Mouse (Mus musculus) midbrain, embryonic 10.5 days (tissue): ENCODE results near the gene Pik3cb. TPM values are rescaled to one million over a fixed set of nuclear protein-coding genes. Genes with fewer than 3 reads are reported as not detected.

Experiments
- DNase-seq: peaks from one replicate; pipeline ENCODE4 v3.0.0-alpha.2; 2017; ENCODE audit warnings: low spot score
- H3K27ac ChIP-seq: fragments of 300-500 bp; sonication (generic); replicated peaks from 2 replicates; pipeline ENCODE4 v1.5.1; 2016; ENCODE audit warnings: mild to moderate bottlenecking
- H3K27me3 ChIP-seq: fragments of 300-500 bp; sonication (generic); 2 replicates; pipeline ENCODE4 v1.6.1; 2016; ENCODE audit warnings: low read depth, mild to moderate bottlenecking; ENCODE audit not compliant: poor library complexity, severe bottlenecking
- H3K36me3 ChIP-seq: fragments of 300-500 bp; sonication (generic); 2 replicates; pipeline ENCODE4 v1.6.1; 2016; ENCODE audit warnings: mild to moderate bottlenecking, moderate library complexity
- H3K4me1 ChIP-seq: fragments of 300-500 bp; sonication (generic); 2 replicates; pipeline ENCODE4 v1.6.1; 2016
- H3K4me3 ChIP-seq: fragments of 300-500 bp; sonication (generic); 2 replicates; pipeline ENCODE4 v1.5.1; 2016; ENCODE audit warnings: mild to moderate bottlenecking, moderate library complexity
- H3K9me3 ChIP-seq: fragments of 300-500 bp; sonication (generic); replicated peaks from 2 replicates; pipeline ENCODE4 v1.6.1; 2016; ENCODE audit warnings: mild to moderate bottlenecking
- WGBS: fragments of 180-500 bp; shearing (Covaris S2); methylation state at CpG from one replicate; pipeline ENCODE4 v1.1.7; 2016; 5-methylcytosine and 5-hydroxymethylcytosine counted together
- polyA plus RNA-seq: library from polyadenylated mRNA; unstranded; fragments of >200 nt; fragmentation: Nextera tagmentation; extraction: Ambion mirVana; gene quantifications from 2 replicates; pipeline ENCODE4 v1.2.1, GENCODE M21; 2016

Pik3cb gene
- polyA plus RNA-seq, 1 experiment from 2014 or later = 1.7 TPM

- H3K4me3 ChIP-seq = no peak overlapping the region
These were observed 1.2 kb upstream of the Pik3cb start for GRCm38 (mm10) chr9:99141618-99142017.

GRCm38 (mm10) chr9:99141171-99141570, 750 bp upstream of the Pik3cb start:
- no peak overlapping the region for H3K4me3 ChIP-seq
- WGBS = 49% methylated on average over 3 of the region's 3 CpGs
- no peak for DNase-seq
- H3K27me3 ChIP-seq = peaks cover 33% of the 10 kb centered on the region
- H3K4me1 ChIP-seq = peaks cover 16% of the 10 kb centered on the region
- no peak overlapping the region for H3K27ac ChIP-seq
- H3K36me3 ChIP-seq = no peaks in the 10 kb centered on the region
- H3K9me3 ChIP-seq = no peaks in the 10 kb centered on the region

More at GRCm38 (mm10) chr9:99141618-99142017, 1.2 kb upstream of the Pik3cb start:
- 84% methylated on average over 8 of the region's 8 CpGs for WGBS
- no peaks in the 10 kb centered on the region for H3K9me3 ChIP-seq
- H3K27me3 ChIP-seq = peaks cover 33% of the 10 kb centered on the region
- H3K27ac ChIP-seq = no peak overlapping the region
- no peaks in the 10 kb centered on the region for H3K36me3 ChIP-seq
- peaks cover 16% of the 10 kb centered on the region for H3K4me1 ChIP-seq
- DNase-seq = no peak

GRCm38 (mm10) chr9:99139194-99140023, 1.0 kb downstream of the Pik3cb start:
- Histone ChIP-seq H3K27me3 (peaks cover 33% of the 10 kb centered on the region), H3K27ac (peak overlapping the region; percentile 93), H3K9me3 (no peaks in the 10 kb centered on the region), H3K36me3 (no peaks in the 10 kb centered on the region), H3K4me3 (peak overlapping the region; percentile 80), H3K4me1 (peaks cover 16% of the 10 kb centered on the region)
- peak; percentile 64 for DNase-seq
- under 1% methylated on average over 77 of the region's 77 CpGs for WGBS

- Histone ChIP-seq H3K27me3 (peaks cover 29% of the 10 kb centered on the region), H3K4me3 (no peak overlapping the region), H3K27ac (no peak overlapping the region), H3K36me3 (no peaks in the 10 kb centered on the region), H3K9me3 (no peaks in the 10 kb centered on the region), H3K4me1 (peaks cover 20% of the 10 kb centered on the region)
- WGBS = 83% methylated on average over 5 of the region's 5 CpGs
- DNase-seq = no peak
These were observed 3.1 kb downstream of the Pik3cb start for GRCm38 (mm10) chr9:99137301-99137700.

- H3K36me3 ChIP-seq = no peaks in the 10 kb centered on the region
- WGBS = 35% methylated on average over 3 of the region's 3 CpGs
- H3K27ac ChIP-seq = no peak overlapping the region
- H3K9me3 ChIP-seq = no peaks in the 10 kb centered on the region
- DNase-seq = no peak
- H3K4me1 ChIP-seq = peaks cover 9% of the 10 kb centered on the region
- H3K4me3 ChIP-seq = no peak overlapping the region
- no peaks in the 10 kb centered on the region for H3K27me3 ChIP-seq
These were observed 8.4 kb downstream of the Pik3cb start for GRCm38 (mm10) chr9:99131951-99132470.

GRCm38 (mm10) chr9:99131119-99131518, 9.3 kb downstream of the Pik3cb start:
- no peaks in the 10 kb centered on the region for H3K27me3 ChIP-seq
- WGBS = 86% methylated on average over 4 of the region's 4 CpGs
- DNase-seq = no peak

GRCm38 (mm10) chr9:99127578-99127977, 12.8 kb downstream of the Pik3cb start:
- Histone ChIP-seq H3K4me3 (no peak overlapping the region), H3K9me3 (no peaks in the 10 kb centered on the region), H3K27ac (no peak overlapping the region), H3K4me1 (peaks cover 8% of the 10 kb centered on the region), H3K27me3 (no peaks in the 10 kb centered on the region), H3K36me3 (no peaks in the 10 kb centered on the region)
- 93% methylated on average over 7 of the region's 7 CpGs for WGBS
- no peak for DNase-seq

More at GRCm38 (mm10) chr9:99131119-99131518, 9.3 kb downstream of the Pik3cb start:
- no peak overlapping the region for H3K4me3 ChIP-seq
- no peaks in the 10 kb centered on the region for H3K9me3 ChIP-seq
- no peaks in the 10 kb centered on the region for H3K36me3 ChIP-seq
- H3K27ac ChIP-seq = no peak overlapping the region
- H3K4me1 ChIP-seq = peaks cover 9% of the 10 kb centered on the region

GRCm38 (mm10) chr9:99122749-99123148, 17.7 kb downstream of the Pik3cb start:
- DNase-seq = no peak
- no peak overlapping the region for H3K4me3 ChIP-seq
- no peaks in the 10 kb centered on the region for H3K4me1 ChIP-seq
- H3K27ac ChIP-seq = no peak overlapping the region
- H3K36me3 ChIP-seq = no peaks in the 10 kb centered on the region; the same call in 1 of the 2 replicates
- WGBS = 87% methylated on average over 4 of the region's 4 CpGs
- no peaks in the 10 kb centered on the region for H3K9me3 ChIP-seq
- H3K27me3 ChIP-seq = no peaks in the 10 kb centered on the region

- H3K4me1 ChIP-seq = peaks cover 18% of the 10 kb centered on the region
- H3K27me3 ChIP-seq = no peaks in the 10 kb centered on the region
- H3K36me3 ChIP-seq = no peaks in the 10 kb centered on the region
- no peak overlapping the region for H3K4me3 ChIP-seq
- H3K9me3 ChIP-seq = no peaks in the 10 kb centered on the region
- no peak overlapping the region for H3K27ac ChIP-seq
- WGBS = 93% methylated on average over 12 of the region's 12 CpGs
- no peak for DNase-seq
These were observed 28.0 kb downstream of the Pik3cb start for GRCm38 (mm10) chr9:99112409-99112808.

GRCm38 (mm10) chr9:99111085-99111484, 29.3 kb downstream of the Pik3cb start:
- Histone ChIP-seq H3K9me3 (no peaks in the 10 kb centered on the region), H3K36me3 (peaks cover 4% of the 10 kb centered on the region), H3K27me3 (no peaks in the 10 kb centered on the region), H3K4me1 (peaks cover 18% of the 10 kb centered on the region), H3K4me3 (no peak overlapping the region), H3K27ac (no peak overlapping the region)
- DNase-seq = no peak
- WGBS = 57% methylated on average over 1 of the region's 1 CpGs

GRCm38 (mm10) chr9:99110213-99110612, 30.2 kb downstream of the Pik3cb start:
- no peak for DNase-seq

GRCm38 (mm10) chr9:99109585-99109984, 30.8 kb downstream of the Pik3cb start:
- peaks cover 17% of the 10 kb centered on the region for H3K36me3 ChIP-seq
- no peak overlapping the region for H3K27ac ChIP-seq
- H3K4me3 ChIP-seq = no peak overlapping the region
- H3K4me1 ChIP-seq = peaks cover 18% of the 10 kb centered on the region
- DNase-seq = no peak
- H3K27me3 ChIP-seq = no peaks in the 10 kb centered on the region
- WGBS = 79% methylated on average over 3 of the region's 3 CpGs
- peaks cover 5% of the 10 kb centered on the region; the same call in 1 of the 2 replicates for H3K9me3 ChIP-seq

More at GRCm38 (mm10) chr9:99110213-99110612, 30.2 kb downstream of the Pik3cb start:
- peaks cover 11% of the 10 kb centered on the region for H3K36me3 ChIP-seq
- peaks cover 18% of the 10 kb centered on the region for H3K4me1 ChIP-seq
- H3K4me3 ChIP-seq = no peak overlapping the region
- 64% methylated on average over 5 of the region's 5 CpGs for WGBS
- peaks cover 5% of the 10 kb centered on the region; the same call in 1 of the 2 replicates for H3K9me3 ChIP-seq
- no peak overlapping the region for H3K27ac ChIP-seq
- H3K27me3 ChIP-seq = no peaks in the 10 kb centered on the region

GRCm38 (mm10) chr9:99104449-99104848, 36.0 kb downstream of the Pik3cb start:
- 85% methylated on average over 2 of the region's 2 CpGs for WGBS
- no peaks in the 10 kb centered on the region for H3K27me3 ChIP-seq
- H3K4me3 ChIP-seq = no peak overlapping the region
- H3K36me3 ChIP-seq = peaks cover 26% of the 10 kb centered on the region
- no peak for DNase-seq
- H3K9me3 ChIP-seq = peaks cover 5% of the 10 kb centered on the region; the same call in 1 of the 2 replicates
- no peaks in the 10 kb centered on the region for H3K4me1 ChIP-seq
- H3K27ac ChIP-seq = no peak overlapping the region
